Mouse (Mus musculus) E14TG2a.4 (cell line): ENCODE results near the gene Lmx1b.

Source experiments
- CTCF ChIP-seq: conservative IDR thresholded peaks from 2 replicates; pipeline ENCODE4 v1.5.1; 2014; ENCODE audit warnings: low read length
- NANOG ChIP-seq: IDR thresholded peaks from 2 replicates; pipeline ENCODE4 v1.6.1; 2014; ENCODE audit warnings: borderline replicate concordance, low read length, mixed read lengths
- POU5F1 ChIP-seq: IDR thresholded peaks from 2 replicates; pipeline ENCODE4 v1.6.1; 2014; ENCODE audit warnings: low read length, borderline replicate concordance

- TF ChIP-seq CTCF (no peak), POU5F1 (no peak), NANOG (no peak)
Observed at GRCm38 (mm10) chr2:33571219-33571824, 69.0 kb downstream of the Lmx1b start.
